Mouse (Mus musculus) heart, postnatal 4 days (tissue): ENCODE data around the gene Gm17467. TPM values are rescaled to one million over a fixed set of nuclear protein-coding genes. Genes with fewer than 3 reads are reported as not detected.
"Not testable (repeated sequence)": the region's sequence is repeated elsewhere in the genome, so short reads cannot be mapped to it uniquely, and the experiment has no call there.

Source experiments
- DNase-seq: peaks from one replicate; pipeline ENCODE4 v3.0.0; 2021
- total RNA-seq, 2 experiments: library from RNA; stranded (reverse); gene quantifications; 2 replicates each; pipeline ENCODE4 v1.2.3; 2021

The Gm17467 gene
- not detected for total RNA-seq

- DNase-seq: not testable (repeated sequence)
These were observed at the start of gene Gm17467 for GRCm38 (mm10) chrX:123704691-123705090. TSS of gene Gm17467 (minus strand) at chrX:123704791.

Other genes starting within 250 kb of the Gm17467 start
- gene Cldn34c2, start 123.1 kb downstream of the Gm17467 start, total RNA-seq: 1 to 10 TPM in 1 of 2 experiments, not detected in 1; 5.2 TPM
- not detected for gene Cldn34c3, start 88.9 kb upstream of the Gm17467 start, total RNA-seq